Mouse (Mus musculus) megakaryocyte-erythroid progenitor cell, adult 5 weeks (primary cell): ENCODE data around the gene Plekhm1. TPM values are rescaled to one million over a fixed set of nuclear protein-coding genes. Genes with fewer than 3 reads are reported as not detected.

Source experiments
- polyA plus RNA-seq: library from polyadenylated mRNA; stranded (reverse); fragments of >175 nt; gene quantifications from 2 replicates; pipeline ENCODE4 v1.2.3, GENCODE M21; 2012

Gene Plekhm1
- polyA plus RNA-seq: 10.4 and 10.9 TPM in 2 replicates

DNA sequence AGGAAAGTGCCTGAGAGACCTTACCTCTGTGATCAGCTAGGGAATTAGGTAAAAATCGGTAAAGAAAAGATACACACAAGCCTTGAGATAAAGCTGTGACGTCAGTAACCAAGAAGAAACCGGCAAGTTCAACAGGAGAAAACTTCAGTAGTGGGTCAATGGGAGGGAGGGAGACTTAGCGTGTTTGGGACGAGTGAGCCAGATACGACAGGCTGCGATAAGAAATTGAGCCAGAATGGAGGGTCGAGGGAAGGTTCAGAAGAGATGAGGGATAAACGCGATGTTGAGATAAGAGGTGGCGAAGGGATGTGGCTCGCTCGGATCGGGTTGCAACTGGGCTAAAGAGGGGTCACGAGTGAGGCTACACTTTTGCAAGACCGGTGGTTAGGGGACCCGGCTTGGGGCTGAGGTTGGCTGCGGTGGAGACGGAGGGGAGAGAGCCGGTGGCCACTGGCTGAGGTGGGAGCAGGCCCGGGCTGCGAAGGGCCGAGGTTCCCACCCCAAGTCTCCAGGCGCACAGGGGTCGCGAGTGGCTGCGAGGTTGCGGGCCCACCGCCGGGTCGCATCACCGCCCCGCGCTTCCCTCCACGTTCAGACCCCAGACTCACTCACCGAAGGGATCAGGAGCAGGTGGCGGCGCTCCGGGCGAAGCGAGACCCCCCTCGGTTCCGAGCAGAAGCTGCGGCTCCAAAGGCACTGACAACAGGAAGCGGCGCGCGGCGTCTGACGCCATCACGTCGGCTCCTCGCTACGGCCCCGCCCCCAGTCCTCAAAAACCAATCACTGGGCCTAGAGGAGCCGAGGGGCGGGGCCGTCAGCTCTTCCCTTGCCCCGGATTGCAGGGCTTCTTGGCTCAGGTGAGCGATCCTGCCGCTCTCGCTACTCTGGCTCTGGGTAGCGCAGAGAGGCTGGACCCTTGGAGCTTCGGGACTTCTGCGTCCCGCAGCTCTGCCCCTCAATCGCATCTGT lies at the start of gene Plekhm1:
Gene Plekhm1, minus strand, starts transcription at position 707 of the 969 bp plus-strand sequence.

DNA sequence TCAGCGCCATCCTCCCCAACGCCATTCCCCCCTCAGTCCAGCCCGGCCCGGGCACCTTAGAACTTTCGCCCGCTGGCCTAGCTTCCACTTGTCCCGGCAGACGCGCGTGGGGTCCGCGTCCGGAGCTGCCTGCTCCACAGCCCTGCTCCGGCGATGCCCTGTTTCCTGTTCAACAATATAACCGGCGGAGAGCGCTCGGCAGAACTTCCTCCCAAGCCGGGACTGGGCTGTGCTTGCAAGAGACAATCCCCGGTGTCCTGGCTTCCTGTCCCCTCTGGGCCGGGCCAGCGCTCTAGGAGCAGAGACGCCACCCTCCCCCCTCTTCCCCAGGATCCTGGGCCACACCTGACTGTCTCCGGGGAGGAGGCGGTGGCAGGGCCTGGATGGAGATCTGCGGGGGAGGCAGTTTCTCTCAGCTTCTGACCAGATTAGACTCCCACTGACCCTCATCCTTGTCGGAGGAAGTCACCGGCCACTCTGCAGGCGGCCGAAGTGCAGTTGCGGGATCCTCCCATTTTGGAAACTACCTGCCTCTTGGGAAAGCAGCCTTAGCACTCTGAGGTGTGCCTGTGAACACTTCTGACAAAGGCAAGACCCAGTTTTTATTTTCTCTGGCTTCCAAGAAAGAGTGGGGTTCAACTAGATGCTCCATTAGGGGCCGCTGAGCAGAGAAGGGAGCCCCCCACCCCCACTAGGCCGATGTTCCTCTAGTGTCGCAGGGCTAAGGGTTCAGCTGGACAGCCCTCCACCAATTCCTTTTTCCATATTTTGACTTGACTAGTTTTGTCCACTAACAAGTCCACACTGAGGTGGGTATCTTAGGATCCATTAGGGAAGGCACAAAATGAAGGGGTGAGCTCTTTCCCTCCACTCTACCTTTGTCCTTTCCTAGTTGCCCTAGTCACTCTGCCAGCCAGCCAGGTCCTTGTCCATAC lies 49.0 kb downstream of the Plekhm1 start, which contains the start of gene Arhgap27:
Gene Arhgap27, minus strand, starts transcription at position 479 of the 935 bp plus-strand sequence.

Other genes with a start within 250 kb of the Plekhm1 start
- 146 and 177 TPM in 2 replicates for gene Fmnl1, start 241.6 kb downstream of the Plekhm1 start, polyA plus RNA-seq
- not detected in 2 replicates for gene 1700023F06Rik, start 204.1 kb downstream of the Plekhm1 start, polyA plus RNA-seq
- not detected in 2 replicates for gene Spata32, start 194.3 kb downstream of the Plekhm1 start, polyA plus RNA-seq
- 8.7 and 10.8 TPM in 2 replicates for gene Map3k14, start 145.2 kb downstream of the Plekhm1 start, polyA plus RNA-seq
- gene Arhgap27, start 49.0 kb downstream of the Plekhm1 start, polyA plus RNA-seq: 49.1 and 63.3 TPM in 2 replicates
- not detected in 2 replicates for gene Lrrc37a, start 91.9 kb upstream of the Plekhm1 start, polyA plus RNA-seq
- 0.01 TPM in 1 of 2 replicates, not detected in the other for gene Gm884, start 208.5 kb upstream of the Plekhm1 start, polyA plus RNA-seq
- not detected in 2 replicates for gene Lyzl6, start 226.2 kb upstream of the Plekhm1 start, polyA plus RNA-seq
- 0.14 TPM in 1 of 2 replicates, not detected in the other for gene Rprml, start 236.9 kb upstream of the Plekhm1 start, polyA plus RNA-seq